Mouse (Mus musculus): ENCODE measurements around the gene Gnpat.

- no peak for TF ChIP-seq CTCF (IDR thresholded peaks at IDR 0.05; ENCODE audit: borderline replicate concordance, insufficient read depth, low read depth, low read length)
- no peak for TF ChIP-seq POLR2A (IDR thresholded peaks at IDR 0.05; ENCODE audit: borderline replicate concordance, insufficient read depth, low read length)
Measured at GRCm38 (mm10) chr8:124923971-124924652, 61.3 kb downstream of the Gnpat start.
